Mouse (Mus musculus) A20 (cell line): ENCODE measurements around the gene Vmn1r189.
A peak's percentile ranks its signal among the peaks of the same experiment; 100 is the strongest.
"Not testable (repeated sequence)": the region's sequence is repeated elsewhere in the genome, so short reads cannot be mapped to it uniquely, and the experiment has no call there.

Experiments
- DNase-seq: peaks from one replicate; pipeline ENCODE4 v3.0.0-alpha.2; 2011; ENCODE audit warnings: low read depth, low spot score

The Vmn1r189 gene

DNA sequence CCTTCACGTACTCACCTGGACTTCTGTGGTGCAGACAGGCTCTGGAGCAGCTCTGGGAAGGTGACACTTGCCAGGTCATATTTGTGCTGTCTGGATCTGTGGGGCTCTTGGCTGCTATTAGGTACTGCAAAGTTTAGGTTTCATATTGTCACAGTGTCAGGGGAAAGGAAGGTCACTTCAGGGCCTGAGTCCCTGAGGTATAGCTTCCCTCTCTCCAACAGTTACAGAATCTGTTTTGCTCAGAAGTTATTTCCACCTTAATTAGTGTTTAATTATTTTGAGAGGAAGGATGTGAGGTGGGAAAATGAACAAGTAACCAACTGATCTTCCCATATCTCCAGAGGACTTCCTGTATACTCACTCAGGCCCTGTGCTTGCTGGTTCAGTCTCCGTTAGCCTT is at the start of gene Vmn1r189:
Gene Vmn1r189, minus strand, starts transcription at position 101 of the 400 bp plus-strand sequence.
- DNase-seq = not testable (repeated sequence)

- DNase-seq = not testable (repeated sequence)
Measured at GRCm38 (mm10) chr13:22136495-22137293, 31.1 kb upstream of the Vmn1r189 start.

GRCm38 (mm10) chr13:22084140-22084539 is 21.5 kb downstream of the Vmn1r189 start, which contains the start of gene Vmn1r188:
Gene Vmn1r188 (plus strand): TSS chr13:22084440.
- not testable (repeated sequence) for DNase-seq

- no peak for DNase-seq
Measured at GRCm38 (mm10) chr13:22063468-22063867, 42.2 kb downstream of the Vmn1r189 start.

DNA sequence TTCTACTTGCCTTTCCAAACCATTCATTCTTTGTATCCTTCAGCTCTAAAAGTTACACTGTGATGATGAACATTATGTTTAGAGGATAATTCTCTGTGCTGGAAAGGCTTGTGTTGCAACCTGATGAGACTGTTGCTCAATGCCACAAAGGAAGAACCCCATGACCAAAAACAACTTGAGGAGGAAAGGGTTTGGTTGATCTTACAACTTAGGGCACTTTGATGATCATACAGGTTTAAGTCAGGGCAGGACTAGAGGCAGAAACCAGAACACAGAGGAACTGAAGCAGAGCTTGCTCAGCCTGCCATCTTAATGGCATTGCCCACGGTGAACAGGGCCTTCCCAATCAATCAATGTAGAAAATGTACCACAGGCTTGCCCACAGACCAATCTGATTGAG is 44.2 kb downstream of the Vmn1r189 start:
- no peak for DNase-seq

GRCm38 (mm10) chr13:22053754-22054153 is 51.9 kb downstream of the Vmn1r189 start:
- DNase-seq = peak; percentile 33

DNA sequence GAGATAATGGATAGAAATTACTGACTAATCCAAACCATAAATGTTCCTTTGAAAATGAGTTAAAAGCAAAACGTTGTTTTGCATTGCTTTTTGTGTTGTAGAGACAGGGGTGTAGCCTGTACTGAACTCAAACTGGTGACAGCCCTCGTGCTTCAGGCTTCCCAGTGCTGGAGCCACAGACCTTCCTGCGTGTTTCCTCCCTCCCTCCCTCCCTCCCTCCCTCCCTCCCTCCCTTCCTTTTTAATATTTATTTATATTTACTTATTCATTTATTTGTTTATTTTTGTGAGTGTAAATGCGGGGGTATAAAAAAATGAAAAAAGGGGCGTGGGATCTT is 54.1 kb downstream of the Vmn1r189 start:
- DNase-seq = no peak

DNA sequence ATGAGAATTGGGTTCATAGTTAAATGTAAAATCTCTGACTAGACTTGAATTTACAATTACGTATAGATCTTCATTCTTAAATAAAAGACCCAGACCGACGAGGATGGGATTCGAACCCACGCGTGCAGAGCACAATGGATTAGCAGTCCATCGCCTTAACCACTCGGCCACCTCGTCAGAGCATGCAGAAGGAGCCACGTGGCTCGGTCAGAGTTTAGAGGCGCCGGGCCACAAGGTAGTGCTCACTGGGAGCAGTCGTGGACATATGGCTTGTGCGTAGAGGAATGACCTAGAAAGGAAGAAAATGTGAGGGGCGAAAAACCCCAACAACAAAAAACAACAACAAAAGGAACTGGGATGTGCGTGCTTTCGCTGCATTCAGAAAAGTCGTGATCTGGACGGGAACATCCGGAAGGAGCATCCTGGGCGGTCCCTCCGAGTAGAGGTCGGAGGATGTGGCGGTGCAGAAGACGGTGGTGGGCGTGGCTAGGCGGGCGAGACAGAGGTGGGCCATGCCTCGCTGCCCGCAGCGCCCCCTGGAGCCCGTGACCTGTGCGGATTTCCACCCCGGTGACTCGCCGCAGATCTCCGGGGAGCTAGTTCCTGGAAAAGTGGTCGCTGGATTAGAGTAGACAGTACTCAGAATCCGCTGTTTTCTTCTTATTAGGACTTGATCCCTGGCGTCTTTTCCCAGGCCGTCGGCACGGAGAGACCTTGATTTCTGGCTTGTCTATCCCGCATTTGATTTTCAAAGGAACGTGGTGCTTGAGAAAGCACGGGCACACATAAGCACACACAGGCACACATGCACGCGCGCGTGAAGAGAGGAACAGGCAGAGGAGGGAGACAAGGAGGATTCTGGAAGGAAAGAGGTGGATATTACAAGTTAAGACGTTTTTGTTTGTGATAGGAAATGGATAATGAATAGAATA is 54.8 kb downstream of the Vmn1r189 start:
- DNase-seq = peak; percentile 98
